Mouse (Mus musculus) forebrain, embryonic 13.5 days (tissue): ENCODE data around the gene Hectd1. TPM values are rescaled to one million over a fixed set of nuclear protein-coding genes. Genes with fewer than 3 reads are reported as not detected.

ENCODE experiments used
- ATAC-seq: fragments of 200-750 bp; cut with Nextera tagmentation; 2 replicates; pipeline ENCODE4 v1.8.0; 2017
- H3K27ac ChIP-seq: fragments of 300-500 bp; sonication (generic); 2 replicates; pipeline ENCODE4 v1.5.1; 2015; ENCODE audit warnings: inconsistent platforms, mild to moderate bottlenecking, moderate library complexity
- H3K27me3 ChIP-seq: fragments of 300-500 bp; sonication (generic); 2 replicates; pipeline ENCODE4 v1.6.1; 2015; ENCODE audit warnings: mild to moderate bottlenecking, inconsistent platforms
- H3K36me3 ChIP-seq: fragments of 300-500 bp; sonication (generic); 2 replicates; pipeline ENCODE4 v1.6.1; 2015; ENCODE audit warnings: mild to moderate bottlenecking, inconsistent platforms; ENCODE audit not compliant: poor library complexity, severe bottlenecking
- H3K4me1 ChIP-seq: fragments of 300-500 bp; sonication (generic); 2 replicates; pipeline ENCODE4 v1.6.1; 2015; ENCODE audit warnings: inconsistent platforms
- H3K4me2 ChIP-seq: fragments of 300-500 bp; sonication (generic); 2 replicates; pipeline ENCODE4 v1.6.1; 2015; ENCODE audit warnings: inconsistent platforms, mild to moderate bottlenecking, moderate library complexity
- H3K4me3 ChIP-seq: fragments of 300-500 bp; sonication (generic); 2 replicates; pipeline ENCODE4 v1.5.1; 2015; ENCODE audit warnings: mild to moderate bottlenecking, inconsistent platforms
- H3K9ac ChIP-seq: fragments of 300-500 bp; sonication (generic); 2 replicates; pipeline ENCODE4 v1.6.1; 2015; ENCODE audit warnings: mild to moderate bottlenecking, inconsistent platforms
- H3K9me3 ChIP-seq: fragments of 300-500 bp; sonication (generic); replicated peaks from 2 replicates; pipeline ENCODE4 v1.6.1; 2016; ENCODE audit warnings: inconsistent platforms
- WGBS: fragments of 180-500 bp; shearing (Covaris S2); methylation state at CpG from one replicate; pipeline ENCODE4 v1.1.7; 2015; 5-methylcytosine and 5-hydroxymethylcytosine counted together
- polyA plus RNA-seq: library from polyadenylated mRNA; unstranded; fragments of >200 nt; fragmentation: Nextera tagmentation; extraction: Ambion mirVana; gene quantifications from 2 replicates; pipeline ENCODE4 v1.2.1, GENCODE M21; 2015

Hectd1 gene
- polyA plus RNA-seq, 1 experiment from 2014 or later, result 38.6 TPM

GRCm38 (mm10) chr12:51821256-51821655, 8.1 kb downstream of the Hectd1 start:
- Histone ChIP-seq H3K27me3 (no peaks in the 10 kb centered on the region), H3K9me3 (no peaks in the 10 kb centered on the region), H3K4me2 (no peak overlapping the region), H3K27ac (no peak overlapping the region), H3K4me1 (peaks cover 10% of the 10 kb centered on the region), H3K4me3 (no peak overlapping the region), H3K36me3 (peaks cover 18% of the 10 kb centered on the region), H3K9ac (no peak overlapping the region)
- ATAC-seq, result no peak
- WGBS, result 59% methylated on average over 2 of the region's 2 CpGs

DNA sequence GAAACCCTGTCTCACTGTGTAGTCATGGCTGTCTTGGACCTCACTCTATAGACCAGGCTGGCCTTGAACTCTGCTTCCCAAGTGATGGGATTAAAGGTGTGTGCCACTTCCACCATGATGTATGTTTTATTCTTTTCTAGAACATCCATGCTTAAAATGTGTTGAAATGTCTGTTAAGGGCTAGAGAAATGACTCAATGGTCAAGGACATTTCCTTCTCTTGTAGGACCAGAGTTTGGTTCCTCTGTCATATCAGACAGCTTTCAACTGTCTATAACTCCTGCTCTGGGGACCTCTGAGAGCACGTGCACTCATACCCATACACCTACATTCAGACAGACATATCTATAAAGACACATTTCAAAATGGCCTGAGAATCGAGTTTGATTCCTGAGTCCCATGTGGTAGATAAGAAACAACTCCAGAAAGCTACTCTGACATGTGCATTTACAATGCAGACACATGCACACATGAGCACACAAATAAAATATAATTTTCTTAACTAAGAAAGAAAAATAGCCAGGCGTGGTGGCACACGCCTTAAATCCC, 9.3 kb downstream of the Hectd1 start:
- no peaks in the 10 kb centered on the region for H3K27me3 ChIP-seq
- no peak overlapping the region for H3K9ac ChIP-seq
- no peak for ATAC-seq
- no peak overlapping the region for H3K4me3 ChIP-seq
- peaks cover 17% of the 10 kb centered on the region for H3K36me3 ChIP-seq
- H3K27ac ChIP-seq, result no peak overlapping the region
- peaks cover 10% of the 10 kb centered on the region for H3K4me1 ChIP-seq
- over 99% methylated on average over 4 of the region's 4 CpGs for WGBS
- no peaks in the 10 kb centered on the region for H3K9me3 ChIP-seq
- no peak overlapping the region for H3K4me2 ChIP-seq

GRCm38 (mm10) chr12:51817815-51818613, 11.3 kb downstream of the Hectd1 start:
- Histone ChIP-seq H3K27me3 (no peaks in the 10 kb centered on the region), H3K36me3 (peaks cover 12% of the 10 kb centered on the region; the same call in 1 of the 2 replicates), H3K4me1 (peaks cover 7% of the 10 kb centered on the region), H3K9me3 (no peaks in the 10 kb centered on the region), H3K9ac (no peak overlapping the region), H3K27ac (no peak overlapping the region), H3K4me3 (no peak overlapping the region), H3K4me2 (no peak overlapping the region)
- 82% methylated on average over 8 of the region's 8 CpGs for WGBS
- no peak for ATAC-seq

- Histone ChIP-seq H3K4me3 (no peak overlapping the region), H3K9ac (no peak overlapping the region), H3K27ac (no peak overlapping the region), H3K27me3 (no peaks in the 10 kb centered on the region), H3K36me3 (peaks cover 20% of the 10 kb centered on the region; the same call in 1 of the 2 replicates), H3K4me1 (no peaks in the 10 kb centered on the region), H3K4me2 (no peak overlapping the region), H3K9me3 (no peaks in the 10 kb centered on the region)
- WGBS, result 76% methylated on average over 5 of the region's 5 CpGs
- no peak for ATAC-seq
Observed at GRCm38 (mm10) chr12:51811388-51812140, 17.8 kb downstream of the Hectd1 start.

DNA sequence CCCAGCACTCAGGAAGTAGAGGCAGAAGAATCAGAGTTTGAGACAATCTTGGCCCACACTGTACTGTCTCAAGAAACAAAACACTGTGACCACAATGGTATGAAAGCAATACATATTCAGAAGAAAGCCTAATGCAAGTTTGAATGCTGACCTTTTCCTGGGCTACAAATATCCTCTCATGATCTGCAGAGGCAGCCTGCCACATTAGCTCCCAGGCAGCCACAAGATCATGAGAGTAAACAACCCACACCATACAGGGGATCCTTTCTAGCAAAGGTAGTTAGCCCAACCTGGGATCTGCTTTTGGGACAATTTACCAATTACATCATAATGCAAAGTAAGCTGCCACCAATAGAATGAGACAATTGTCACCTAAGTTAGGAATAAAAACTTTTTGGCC, 18.8 kb downstream of the Hectd1 start:
- H3K9me3 ChIP-seq, result no peaks in the 10 kb centered on the region
- no peaks in the 10 kb centered on the region for H3K4me1 ChIP-seq
- ATAC-seq, result no peak

GRCm38 (mm10) chr12:51784842-51785241, 44.5 kb downstream of the Hectd1 start:
- Histone ChIP-seq H3K4me3 (no peak overlapping the region), H3K9ac (no peak overlapping the region), H3K36me3 (peaks cover 75% of the 10 kb centered on the region), H3K4me1 (no peaks in the 10 kb centered on the region), H3K27me3 (no peaks in the 10 kb centered on the region), H3K9me3 (no peaks in the 10 kb centered on the region), H3K4me2 (no peak overlapping the region), H3K27ac (no peak overlapping the region)
- 91% methylated on average over 7 of the region's 7 CpGs for WGBS
- ATAC-seq, result no peak

More for the DNA sequence above, 18.8 kb downstream of the Hectd1 start:
- Histone ChIP-seq H3K9ac (no peak overlapping the region), H3K4me3 (no peak overlapping the region), H3K36me3 (peaks cover 26% of the 10 kb centered on the region), H3K27me3 (no peaks in the 10 kb centered on the region), H3K4me2 (no peak overlapping the region), H3K27ac (no peak overlapping the region)

- H3K4me3 ChIP-seq, result no peak overlapping the region
- H3K9me3 ChIP-seq, result no peaks in the 10 kb centered on the region
- H3K9ac ChIP-seq, result no peak overlapping the region
- WGBS, result 93% methylated on average over 15 of the region's 15 CpGs
- H3K4me2 ChIP-seq, result no peak overlapping the region
- H3K27me3 ChIP-seq, result no peaks in the 10 kb centered on the region
- no peak for ATAC-seq
- H3K27ac ChIP-seq, result no peak overlapping the region
- H3K4me1 ChIP-seq, result no peaks in the 10 kb centered on the region
- H3K36me3 ChIP-seq, result peaks cover 56% of the 10 kb centered on the region
Observed at GRCm38 (mm10) chr12:51768702-51769101, 60.6 kb downstream of the Hectd1 start.

- Histone ChIP-seq H3K9ac (no peak overlapping the region), H3K4me3 (no peak overlapping the region), H3K36me3 (peaks cover 59% of the 10 kb centered on the region), H3K9me3 (no peaks in the 10 kb centered on the region), H3K4me1 (no peaks in the 10 kb centered on the region), H3K27me3 (no peaks in the 10 kb centered on the region), H3K4me2 (no peak overlapping the region), H3K27ac (no peak overlapping the region)
- WGBS, result 97% methylated on average over 4 of the region's 4 CpGs
- ATAC-seq, result no peak
Observed at GRCm38 (mm10) chr12:51767454-51767853, 61.9 kb downstream of the Hectd1 start.

- Histone ChIP-seq H3K4me2 (no peak overlapping the region), H3K4me1 (no peaks in the 10 kb centered on the region), H3K9me3 (no peaks in the 10 kb centered on the region), H3K27ac (no peak overlapping the region), H3K9ac (no peak overlapping the region), H3K36me3 (peaks cover 85% of the 10 kb centered on the region), H3K4me3 (no peak overlapping the region), H3K27me3 (no peaks in the 10 kb centered on the region)
- no peak for ATAC-seq
- WGBS, result 95% methylated on average over 3 of the region's 3 CpGs
Observed at GRCm38 (mm10) chr12:51759374-51759773, 70.0 kb downstream of the Hectd1 start.

DNA sequence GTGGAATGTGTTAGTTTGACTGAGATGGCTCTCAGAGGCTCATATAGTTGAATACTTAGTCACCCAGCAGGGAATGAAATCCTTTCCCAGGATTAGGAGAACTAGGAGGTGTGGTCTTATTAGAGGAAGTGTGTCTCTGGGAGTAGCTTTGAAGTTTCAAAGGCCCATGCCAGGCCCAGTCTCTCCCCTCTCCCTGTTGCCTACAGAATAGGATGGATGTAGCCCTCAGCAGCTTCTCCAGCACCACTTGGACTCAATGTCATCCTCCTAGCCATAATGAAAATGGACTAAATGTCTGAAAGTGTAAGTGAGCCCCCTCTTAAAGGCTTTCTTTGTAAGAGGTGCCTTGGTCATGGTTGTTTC, 72.8 kb downstream of the Hectd1 start:
- no peak for ATAC-seq
- no peaks in the 10 kb centered on the region for H3K27me3 ChIP-seq
- no peak overlapping the region for H3K27ac ChIP-seq
- H3K9ac ChIP-seq, result no peak overlapping the region
- peaks cover 82% of the 10 kb centered on the region for H3K36me3 ChIP-seq
- no peaks in the 10 kb centered on the region for H3K4me1 ChIP-seq
- no peaks in the 10 kb centered on the region for H3K9me3 ChIP-seq
- H3K4me2 ChIP-seq, result no peak overlapping the region
- no peak overlapping the region for H3K4me3 ChIP-seq

GRCm38 (mm10) chr12:51755938-51756598, 73.3 kb downstream of the Hectd1 start:
- Histone ChIP-seq H3K27ac (no peak overlapping the region), H3K4me3 (no peak overlapping the region), H3K36me3 (peaks cover 85% of the 10 kb centered on the region), H3K9me3 (no peaks in the 10 kb centered on the region), H3K4me1 (no peaks in the 10 kb centered on the region), H3K9ac (no peak overlapping the region), H3K27me3 (no peaks in the 10 kb centered on the region), H3K4me2 (no peak overlapping the region)
- WGBS, result 96% methylated on average over 12 of the region's 12 CpGs
- no peak for ATAC-seq

- no peak for ATAC-seq
- no peak overlapping the region for H3K4me2 ChIP-seq
- H3K36me3 ChIP-seq, result peaks cover 88% of the 10 kb centered on the region
- no peaks in the 10 kb centered on the region for H3K4me1 ChIP-seq
- no peak overlapping the region for H3K4me3 ChIP-seq
- no peak overlapping the region for H3K27ac ChIP-seq
- H3K9ac ChIP-seq, result no peak overlapping the region
- H3K9me3 ChIP-seq, result no peaks in the 10 kb centered on the region
- no peaks in the 10 kb centered on the region for H3K27me3 ChIP-seq
- WGBS, result 87% methylated on average over 2 of the region's 2 CpGs
Observed at GRCm38 (mm10) chr12:51747348-51747747, 82.0 kb downstream of the Hectd1 start.
